Comparison of ENCODE assay signal across 7 mouse cellular contexts in genomic region chr11:105943133-105944102, GRCm38 (mm10). TPM values are rescaled to one million over a fixed set of nuclear protein-coding genes. Genes with fewer than 3 reads are reported as not detected.
A peak's percentile ranks its signal among the peaks of the same experiment; 100 is the strongest.
DNase-seq lines count a peak whose midpoint lies in the region; ATAC-seq and TF ChIP-seq lines count a peak whose summit lies in the region.

No protein-coding gene starts in this region.

- H3K27ac ChIP-seq in ES-E14 (ENCODE audit: insufficient read depth, low read depth, low read length, poor library complexity, severe bottlenecking), result no peak overlapping the region
- H3K27ac ChIP-seq in forebrain, embryonic 13.5 days, result no peak overlapping the region
- peak overlapping the region; percentile 77 for H3K27ac ChIP-seq in hindbrain, embryonic 16.5 days (ENCODE audit: low read depth, low read length)
- no peak overlapping the region for H3K27ac ChIP-seq in liver, embryonic 15.5 days (replicated peaks)
- no peak overlapping the region for H3K27ac ChIP-seq in neural tube, embryonic 13.5 days (replicated peaks)

- peak overlapping the region; percentile 81 for H3K9ac ChIP-seq in ES-E14 (ENCODE audit: insufficient read depth, low read depth, low read length, poor library complexity, severe bottlenecking)
- peak overlapping the region; percentile 74 for H3K9ac ChIP-seq in forebrain, embryonic 13.5 days
- H3K9ac ChIP-seq in hindbrain, embryonic 16.5 days (ENCODE audit: low read depth, low read length), result peak overlapping the region; percentile 72
- peak overlapping the region; percentile 50; the same call in 1 of the 2 replicates for H3K9ac ChIP-seq in liver, embryonic 15.5 days
- H3K9ac ChIP-seq in neural tube, embryonic 13.5 days, result peak overlapping the region; percentile 77

- no peak; the same call in none of the 2 replicates for ATAC-seq in forebrain, embryonic 13.5 days
- ATAC-seq in hindbrain, embryonic 16.5 days, result peak; percentile 35
- no peak for ATAC-seq in liver, embryonic 15.5 days (ENCODE audit: insufficient read depth)
- peak; percentile 65 for ATAC-seq in neural tube, embryonic 13.5 days (ENCODE audit: low read depth)
- ATAC-seq in CD4-positive, CD25-positive, alpha-beta regulatory T cell, adult 4 months, result no peak

- no peak for DNase-seq in ES-E14 (ENCODE audit: low read depth, low spot score)
- DNase-seq in adrenal gland, postnatal 10 days, result peak; percentile 79

- H3K4me1 ChIP-seq in ES-E14 (ENCODE audit: control insufficient read depth in 2 of 2, insufficient read depth in 2 of 2, low read length in 2 of 2, poor library complexity in 1 of 2), result peaks cover 0 to 19% of the 10 kb centered on the region in 2 experiments; a peak in 1 of 4 replicates
- peaks cover 22% of the 10 kb centered on the region for H3K4me1 ChIP-seq in forebrain, embryonic 13.5 days
- peaks cover 13% of the 10 kb centered on the region for H3K4me1 ChIP-seq in hindbrain, embryonic 16.5 days (ENCODE audit: control insufficient read depth, insufficient read depth, low read depth, low read length)
- peaks cover 22% of the 10 kb centered on the region for H3K4me1 ChIP-seq in liver, embryonic 15.5 days (replicated peaks)
- peaks cover 25% of the 10 kb centered on the region for H3K4me1 ChIP-seq in neural tube, embryonic 13.5 days (replicated peaks)

- 6% methylated on average over 47 of the region's 47 CpGs for WGBS in forebrain, embryonic 13.5 days
- 7% methylated on average over 43 of the region's 47 CpGs for WGBS in hindbrain, embryonic 16.5 days
- 6% methylated on average over 47 of the region's 47 CpGs for WGBS in liver, embryonic 15.5 days (ENCODE audit: insufficient replicate concordance)
- WGBS in neural tube, embryonic 13.5 days, result 8% methylated on average over 33 of the region's 47 CpGs

- no peaks in the 10 kb centered on the region for H3K36me3 ChIP-seq in ES-E14 (ENCODE audit: control insufficient read depth, insufficient read depth, low read length, poor library complexity, severe bottlenecking)
- no peaks in the 10 kb centered on the region for H3K36me3 ChIP-seq in forebrain, embryonic 13.5 days (ENCODE audit: poor library complexity, severe bottlenecking)
- no peaks in the 10 kb centered on the region for H3K36me3 ChIP-seq in hindbrain, embryonic 16.5 days (ENCODE audit: control insufficient read depth, insufficient read depth, low read length)
- no peaks in the 10 kb centered on the region for H3K36me3 ChIP-seq in liver, embryonic 15.5 days (replicated peaks)
- H3K36me3 ChIP-seq in neural tube, embryonic 13.5 days, result no peaks in the 10 kb centered on the region

- H3K9me3 ChIP-seq in ES-E14 (ENCODE audit: control insufficient read depth, insufficient read depth, low read depth, low read length), result no peaks in the 10 kb centered on the region
- H3K9me3 ChIP-seq in forebrain, embryonic 13.5 days (replicated peaks), result no peaks in the 10 kb centered on the region
- H3K9me3 ChIP-seq in hindbrain, embryonic 16.5 days (ENCODE audit: control insufficient read depth, low read length), result no peaks in the 10 kb centered on the region
- H3K9me3 ChIP-seq in liver, embryonic 15.5 days (replicated peaks), result no peaks in the 10 kb centered on the region
- H3K9me3 ChIP-seq in neural tube, embryonic 13.5 days, result no peaks in the 10 kb centered on the region

- H3K4me3 ChIP-seq in ES-E14 (ENCODE audit: insufficient read depth in 1 of 2, low read depth in 1 of 2, low read length in 2 of 2, poor library complexity in 1 of 2, severe bottlenecking in 1 of 2), result peak overlapping the region; percentile 85 to 86
- H3K4me3 ChIP-seq in forebrain, embryonic 13.5 days, result peak overlapping the region; percentile 62
- peak overlapping the region; percentile 70 for H3K4me3 ChIP-seq in hindbrain, embryonic 16.5 days (ENCODE audit: low read length)
- peak overlapping the region; percentile 64 for H3K4me3 ChIP-seq in liver, embryonic 15.5 days (replicated peaks)
- H3K4me3 ChIP-seq in neural tube, embryonic 13.5 days, result peak overlapping the region; percentile 62

- in situ Hi-C loops in ES-E14 (cut with MboI; ENCODE audit: low sequenced_read_pairs in 2 of 2, unreplicated experiment in 2 of 2), result no loop called here

- 0 out of 2 replicates have a peak, but pooled peaks cover 8% of the 10 kb centered on the region for H3K27me3 ChIP-seq in forebrain, embryonic 13.5 days
- H3K27me3 ChIP-seq in hindbrain, embryonic 16.5 days (replicated peaks; ENCODE audit: control insufficient read depth, insufficient read depth, low read length), result no peaks in the 10 kb centered on the region
- H3K27me3 ChIP-seq in liver, embryonic 15.5 days, result peaks cover 83% of the 10 kb centered on the region
- H3K27me3 ChIP-seq in neural tube, embryonic 13.5 days, result peaks cover 41% of the 10 kb centered on the region

- H3K4me2 ChIP-seq in forebrain, embryonic 13.5 days, result peak overlapping the region; percentile 94
- peak overlapping the region; percentile 91 for H3K4me2 ChIP-seq in hindbrain, embryonic 16.5 days (ENCODE audit: low read length)
- peak overlapping the region; percentile 90 for H3K4me2 ChIP-seq in liver, embryonic 15.5 days
- H3K4me2 ChIP-seq in neural tube, embryonic 13.5 days, result peak overlapping the region; percentile 87

TF ChIP-seq in ES-E14, 5 proteins besides CTCF, POLR2A, EP300 and RAD21:
- TF ChIP-seq CHD2 (IDR thresholded peaks at IDR 0.05; ENCODE audit: low read depth, low read length), result no peak

RNA-seq across cellular contexts. Expression of gene Cyb561, which starts 9.7 kb away (rescaled TPM):
- 14.7 and 28.6 TPM in 2 replicates for total RNA-seq in ES-E14 (2012; rRNA removed)
- total RNA-seq in adrenal gland, postnatal 10 days (2021), result 100 to 1,000 TPM; 123 to 140 TPM
- polyA plus RNA-seq in forebrain, embryonic 13.5 days (2015; fragmentation: Nextera tagmentation; extraction: Ambion mirVana), result 17.2 and 21.4 TPM in 2 replicates
- polyA plus RNA-seq in hindbrain, embryonic 16.5 days (2015; fragmentation: Nextera tagmentation; extraction: Ambion mirVana), result 63.8 and 65.4 TPM in 2 replicates
- polyA plus RNA-seq in liver, embryonic 15.5 days (2015; fragmentation: Nextera tagmentation; extraction: Ambion mirVana), result 1.5 and 1.6 TPM in 2 replicates
- 27.6 and 29.8 TPM in 2 replicates for polyA plus RNA-seq in neural tube, embryonic 13.5 days (2015; fragmentation: Nextera tagmentation; extraction: Ambion mirVana)
- 1 to 10 TPM in 1 of 2 experiments, under 1 TPM in 1; 0.48 to 1.7 TPM for polyA plus RNA-seq in CD4-positive, CD25-positive, alpha-beta regulatory T cell, adult 4 months (2017; shearing (Covaris generic))

RNA-seq across cellular contexts. Expression of gene Ace, which starts 24.3 kb away (rescaled TPM):
- 1.2 and 1.4 TPM in 2 replicates for total RNA-seq in ES-E14 (2012; rRNA removed)
- total RNA-seq in adrenal gland, postnatal 10 days (2021), result 10 to 100 TPM; 12.9 to 15.4 TPM
- polyA plus RNA-seq in forebrain, embryonic 13.5 days (2015; fragmentation: Nextera tagmentation; extraction: Ambion mirVana), result 0.57 and 0.97 TPM in 2 replicates
- 8.6 and 9.9 TPM in 2 replicates for polyA plus RNA-seq in hindbrain, embryonic 16.5 days (2015; fragmentation: Nextera tagmentation; extraction: Ambion mirVana)
- polyA plus RNA-seq in liver, embryonic 15.5 days (2015; fragmentation: Nextera tagmentation; extraction: Ambion mirVana), result 0.05 and 0.10 TPM in 2 replicates
- polyA plus RNA-seq in neural tube, embryonic 13.5 days (2015; fragmentation: Nextera tagmentation; extraction: Ambion mirVana), result 2.0 and 2.4 TPM in 2 replicates
- polyA plus RNA-seq in CD4-positive, CD25-positive, alpha-beta regulatory T cell, adult 4 months (2017; shearing (Covaris generic)), result not detected

RNA-seq across cellular contexts. Expression of gene Ace3, which starts 51.1 kb away (rescaled TPM):
- not detected in 2 replicates for total RNA-seq in ES-E14 (2012; rRNA removed)
- not detected for total RNA-seq in adrenal gland, postnatal 10 days (2021)
- polyA plus RNA-seq in forebrain, embryonic 13.5 days (2015; fragmentation: Nextera tagmentation; extraction: Ambion mirVana), result not detected in 2 replicates
- 0.06 TPM in 1 of 2 replicates, not detected in the other for polyA plus RNA-seq in hindbrain, embryonic 16.5 days (2015; fragmentation: Nextera tagmentation; extraction: Ambion mirVana)
- polyA plus RNA-seq in liver, embryonic 15.5 days (2015; fragmentation: Nextera tagmentation; extraction: Ambion mirVana), result not detected in 2 replicates
- polyA plus RNA-seq in neural tube, embryonic 13.5 days (2015; fragmentation: Nextera tagmentation; extraction: Ambion mirVana), result not detected in 2 replicates
- polyA plus RNA-seq in CD4-positive, CD25-positive, alpha-beta regulatory T cell, adult 4 months (2017; shearing (Covaris generic)), result not detected

Comparison
In these comparisons a context has a peak if more than half of its experiments do, and no peak if none do; other contexts are left out.
1. ATAC-seq: peak in hindbrain, embryonic 16.5 days (single experiment) and neural tube, embryonic 13.5 days (single experiment); none in forebrain, embryonic 13.5 days (single experiment), liver, embryonic 15.5 days (single experiment) and CD4-positive, CD25-positive, alpha-beta regulatory T cell, adult 4 months (single experiment).
2. Peak in every context shown above with its lines, with median percentiles within 50 percentile points of each other: H3K4me3 ChIP-seq, H3K9ac ChIP-seq and H3K4me2 ChIP-seq.